Mouse (Mus musculus) lung, embryonic 15.5 days (tissue): ENCODE measurements around the gene Flnb. TPM values are rescaled to one million over a fixed set of nuclear protein-coding genes. Genes with fewer than 3 reads are reported as not detected.
A peak's percentile ranks its signal among the peaks of the same experiment; 100 is the strongest.

ENCODE experiments used
- ATAC-seq: fragments of 200-750 bp; cut with Nextera tagmentation; 2 replicates; pipeline ENCODE4 v1.8.0; 2017; ENCODE audit warnings: moderate number of reproducible peaks, borderline replicate concordance; ENCODE audit not compliant: low FRiP score, low TSS enrichment; ENCODE audit errors: extremely low read depth
- H3K27ac ChIP-seq: fragments of 300-500 bp; sonication (generic); 2 replicates; pipeline ENCODE4 v1.5.1; 2015; ENCODE audit warnings: moderate library complexity, mild to moderate bottlenecking, inconsistent platforms
- H3K27me3 ChIP-seq: fragments of 300-500 bp; sonication (generic); 2 replicates; pipeline ENCODE4 v1.6.1; 2015; ENCODE audit warnings: inconsistent platforms
- H3K36me3 ChIP-seq: fragments of 300-500 bp; sonication (generic); 2 replicates; pipeline ENCODE4 v1.6.1; 2015; ENCODE audit warnings: inconsistent platforms
- H3K4me1 ChIP-seq: fragments of 300-500 bp; sonication (generic); 2 replicates; pipeline ENCODE4 v1.6.1; 2015; ENCODE audit warnings: inconsistent platforms
- H3K4me2 ChIP-seq: fragments of 300-500 bp; sonication (generic); 2 replicates; pipeline ENCODE4 v1.6.1; 2015; ENCODE audit warnings: inconsistent platforms, mild to moderate bottlenecking, moderate library complexity
- H3K4me3 ChIP-seq: fragments of 300-500 bp; sonication (generic); 2 replicates; pipeline ENCODE4 v1.5.1; 2015; ENCODE audit warnings: mild to moderate bottlenecking, inconsistent platforms
- H3K9ac ChIP-seq: fragments of 300-500 bp; sonication (generic); 2 replicates; pipeline ENCODE4 v1.6.1; 2015; ENCODE audit warnings: inconsistent platforms
- H3K9me3 ChIP-seq: fragments of 300-500 bp; sonication (generic); 2 replicates; pipeline ENCODE4 v1.6.1; 2016; ENCODE audit warnings: inconsistent platforms
- WGBS: fragments of 180-500 bp; shearing (Covaris S2); methylation state at CpG from one replicate; pipeline ENCODE4 v1.1.7; 2015; 5-methylcytosine and 5-hydroxymethylcytosine counted together
- polyA plus RNA-seq: library from polyadenylated mRNA; unstranded; fragments of >200 nt; fragmentation: Nextera tagmentation; extraction: Ambion mirVana; gene quantifications from 2 replicates; pipeline ENCODE4 v1.2.1, GENCODE M21; 2015

The Flnb gene
- polyA plus RNA-seq, 1 experiment from 2014 or later: 14.8 TPM

- no peaks in the 10 kb centered on the region for H3K9me3 ChIP-seq
- H3K9ac ChIP-seq: no peak overlapping the region
- H3K27ac ChIP-seq: no peak overlapping the region
- no peaks in the 10 kb centered on the region for H3K27me3 ChIP-seq
- peaks cover 45% of the 10 kb centered on the region for H3K4me1 ChIP-seq
- no peaks in the 10 kb centered on the region for H3K36me3 ChIP-seq
- 62% methylated on average over 6 of the region's 6 CpGs for WGBS
- no peak overlapping the region for H3K4me2 ChIP-seq
- no peak overlapping the region for H3K4me3 ChIP-seq
- no peak for ATAC-seq
Observed at GRCm38 (mm10) chr14:7855101-7855500, 37.3 kb downstream of the Flnb start.

DNA sequence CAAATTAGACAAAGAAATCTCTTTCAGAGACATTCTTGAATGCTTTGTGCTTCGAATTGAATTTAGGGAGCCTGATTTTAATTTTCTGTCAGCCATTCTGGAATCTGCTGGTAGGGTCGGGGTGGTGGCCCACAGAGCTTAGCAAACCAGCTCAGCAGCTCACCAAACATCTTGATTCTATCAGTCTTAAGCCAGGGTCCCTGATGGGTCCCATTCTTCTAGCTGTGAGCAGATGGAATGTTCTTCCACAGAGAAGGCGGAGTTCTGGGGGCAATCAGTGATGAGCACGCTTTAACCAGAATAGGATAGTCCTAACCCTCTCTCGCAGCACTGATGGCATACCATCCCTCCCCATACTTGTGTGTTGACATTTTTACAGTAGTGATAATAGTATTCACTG lies 37.7 kb downstream of the Flnb start:
- no peak for ATAC-seq
- Histone ChIP-seq H3K36me3 (no peaks in the 10 kb centered on the region), H3K4me1 (peaks cover 42% of the 10 kb centered on the region), H3K9me3 (no peaks in the 10 kb centered on the region), H3K27me3 (no peaks in the 10 kb centered on the region), H3K4me3 (no peak overlapping the region), H3K4me2 (no peak overlapping the region), H3K9ac (no peak overlapping the region), H3K27ac (no peak overlapping the region)
- WGBS: 63% methylated on average over 5 of the region's 5 CpGs

DNA sequence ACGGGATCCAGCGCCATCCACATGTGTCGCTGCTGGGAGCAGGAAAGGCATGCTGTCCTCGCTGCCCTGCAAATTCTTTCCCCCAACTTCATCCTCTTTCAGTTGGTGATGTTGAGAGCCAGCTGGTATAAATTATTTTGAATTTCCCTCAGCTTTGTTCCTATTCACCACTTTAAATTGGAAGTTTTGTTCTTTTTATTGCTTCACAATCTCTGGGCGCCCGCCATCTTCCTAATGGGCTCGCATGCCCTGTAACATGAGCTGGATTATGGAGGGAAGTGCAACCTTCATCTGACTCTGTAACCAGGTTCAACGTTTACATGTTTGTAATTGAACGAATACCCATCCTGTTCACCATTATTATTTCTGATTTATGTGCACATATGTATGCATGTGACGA lies 38.6 kb downstream of the Flnb start:
- H3K27me3 ChIP-seq: no peaks in the 10 kb centered on the region
- ATAC-seq: no peak
- no peak overlapping the region for H3K9ac ChIP-seq
- no peak overlapping the region for H3K4me2 ChIP-seq
- no peaks in the 10 kb centered on the region for H3K9me3 ChIP-seq
- H3K4me1 ChIP-seq: peaks cover 33% of the 10 kb centered on the region
- WGBS: 82% methylated on average over 10 of the region's 10 CpGs
- no peak overlapping the region for H3K4me3 ChIP-seq
- H3K36me3 ChIP-seq: no peaks in the 10 kb centered on the region
- no peak overlapping the region for H3K27ac ChIP-seq

DNA sequence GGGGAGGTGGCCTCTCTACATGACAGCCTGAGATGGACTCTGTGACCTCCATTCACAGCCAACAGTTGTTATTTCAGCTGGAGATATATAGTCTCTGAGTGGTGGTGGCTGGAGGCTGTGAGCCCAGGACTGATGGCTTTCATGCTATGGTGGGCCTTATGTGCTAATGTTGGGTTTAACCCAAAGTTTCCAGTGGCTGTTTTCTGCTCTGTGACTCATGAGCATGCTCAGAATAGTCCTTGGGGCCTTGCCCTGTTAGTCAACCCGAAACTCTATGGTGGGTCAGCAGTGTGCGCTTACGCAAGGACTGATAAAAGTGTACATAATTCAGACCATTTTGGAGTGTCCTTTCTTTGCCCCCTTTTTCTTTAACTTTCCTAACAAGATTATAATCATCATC lies 40.1 kb downstream of the Flnb start:
- Histone ChIP-seq H3K9me3 (no peaks in the 10 kb centered on the region), H3K27me3 (no peaks in the 10 kb centered on the region), H3K9ac (no peak overlapping the region), H3K36me3 (no peaks in the 10 kb centered on the region), H3K4me2 (no peak overlapping the region), H3K4me1 (peaks cover 20% of the 10 kb centered on the region), H3K27ac (no peak overlapping the region), H3K4me3 (no peak overlapping the region)
- WGBS: 87% methylated on average over 3 of the region's 3 CpGs
- no peak for ATAC-seq

GRCm38 (mm10) chr14:7858430-7858829 lies 40.7 kb downstream of the Flnb start:
- Histone ChIP-seq H3K36me3 (no peaks in the 10 kb centered on the region), H3K27me3 (no peaks in the 10 kb centered on the region), H3K27ac (no peak overlapping the region), H3K9ac (no peak overlapping the region), H3K9me3 (no peaks in the 10 kb centered on the region), H3K4me3 (no peak overlapping the region), H3K4me1 (peaks cover 16% of the 10 kb centered on the region), H3K4me2 (no peak overlapping the region)
- 59% methylated on average over 4 of the region's 4 CpGs for WGBS
- no peak for ATAC-seq

GRCm38 (mm10) chr14:7860525-7861154 lies 42.9 kb downstream of the Flnb start:
- no peaks in the 10 kb centered on the region for H3K36me3 ChIP-seq
- H3K27me3 ChIP-seq: no peaks in the 10 kb centered on the region
- no peaks in the 10 kb centered on the region for H3K9me3 ChIP-seq
- ATAC-seq: no peak
- H3K4me1 ChIP-seq: peaks cover 6% of the 10 kb centered on the region; the same call in 1 of the 2 replicates
- H3K4me2 ChIP-seq: no peak overlapping the region
- H3K27ac ChIP-seq: no peak overlapping the region
- WGBS: 85% methylated on average over 8 of the region's 8 CpGs
- H3K4me3 ChIP-seq: no peak overlapping the region
- no peak overlapping the region for H3K9ac ChIP-seq

DNA sequence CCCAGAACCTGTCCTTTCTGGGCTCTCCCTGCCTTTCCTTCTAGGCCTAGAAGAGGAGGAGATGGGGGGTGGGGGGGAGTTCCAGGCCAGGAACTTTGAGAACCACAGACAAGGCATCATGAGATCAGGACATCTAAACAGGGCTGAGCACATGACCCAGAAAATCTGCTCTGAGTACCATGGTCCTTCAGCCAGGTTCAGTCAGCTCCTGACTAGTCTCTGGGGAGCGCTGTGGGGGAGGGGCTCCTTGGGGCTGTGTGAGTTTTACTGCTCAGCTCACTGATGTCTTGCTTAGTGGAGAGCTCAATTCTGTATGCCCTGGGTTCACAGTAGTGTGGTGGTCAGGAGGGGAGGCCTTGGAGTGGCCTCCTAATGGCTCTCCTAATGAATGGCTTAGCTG lies 43.5 kb downstream of the Flnb start:
- H3K9me3 ChIP-seq: no peaks in the 10 kb centered on the region
- no peak overlapping the region for H3K4me3 ChIP-seq
- no peak overlapping the region for H3K9ac ChIP-seq
- H3K27me3 ChIP-seq: no peaks in the 10 kb centered on the region
- H3K36me3 ChIP-seq: no peaks in the 10 kb centered on the region
- no peak overlapping the region for H3K27ac ChIP-seq
- 82% methylated on average over 1 of the region's 1 CpGs for WGBS
- H3K4me1 ChIP-seq: peaks cover 6% of the 10 kb centered on the region; the same call in 1 of the 2 replicates
- no peak overlapping the region for H3K4me2 ChIP-seq
- no peak for ATAC-seq

- H3K4me1 ChIP-seq: peaks cover 6% of the 10 kb centered on the region; the same call in 1 of the 2 replicates
- H3K4me2 ChIP-seq: no peak overlapping the region
- no peak overlapping the region for H3K27ac ChIP-seq
- H3K4me3 ChIP-seq: no peak overlapping the region
- no peaks in the 10 kb centered on the region for H3K9me3 ChIP-seq
- H3K36me3 ChIP-seq: no peaks in the 10 kb centered on the region
- H3K27me3 ChIP-seq: no peaks in the 10 kb centered on the region
- ATAC-seq: no peak
- 83% methylated on average over 2 of the region's 2 CpGs for WGBS
- H3K9ac ChIP-seq: no peak overlapping the region
Observed at GRCm38 (mm10) chr14:7862226-7862625, 44.5 kb downstream of the Flnb start.

DNA sequence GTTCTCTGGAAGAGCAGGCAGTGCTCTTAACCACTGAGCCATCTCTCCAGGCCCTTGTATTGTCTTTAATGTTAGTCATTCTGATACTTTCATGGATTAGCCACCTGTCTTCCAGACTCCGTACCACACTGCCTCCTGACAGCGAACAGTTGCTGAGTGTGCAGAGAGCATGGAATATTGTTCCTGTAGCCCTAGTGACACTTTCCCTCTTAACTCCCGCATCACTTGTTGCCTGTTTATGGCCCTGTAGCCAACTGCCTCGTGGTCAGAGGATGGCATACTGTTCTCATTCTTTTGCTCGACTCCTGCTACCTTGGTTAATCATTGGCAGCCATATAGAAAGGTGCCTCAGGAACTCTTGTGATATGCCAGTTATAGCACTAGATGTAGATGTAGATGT lies 45.4 kb downstream of the Flnb start:
- Histone ChIP-seq H3K4me1 (peaks cover 6% of the 10 kb centered on the region; the same call in 1 of the 2 replicates), H3K4me2 (no peak overlapping the region), H3K4me3 (no peak overlapping the region), H3K36me3 (no peaks in the 10 kb centered on the region), H3K27ac (no peak overlapping the region), H3K27me3 (no peaks in the 10 kb centered on the region), H3K9me3 (no peaks in the 10 kb centered on the region), H3K9ac (no peak overlapping the region)
- WGBS: 79% methylated on average over 5 of the region's 5 CpGs
- no peak for ATAC-seq

- Histone ChIP-seq H3K9me3 (no peaks in the 10 kb centered on the region), H3K4me3 (no peak overlapping the region), H3K36me3 (no peaks in the 10 kb centered on the region), H3K4me2 (no peak overlapping the region), H3K4me1 (peaks cover 6% of the 10 kb centered on the region; the same call in 1 of the 2 replicates), H3K27me3 (no peaks in the 10 kb centered on the region), H3K27ac (no peak overlapping the region), H3K9ac (no peak overlapping the region)
- 70% methylated on average over 9 of the region's 9 CpGs for WGBS
- ATAC-seq: peak; percentile 31; the same call in 1 of the 2 replicates
Observed at GRCm38 (mm10) chr14:7863871-7864505, 46.2 kb downstream of the Flnb start.

- Histone ChIP-seq H3K4me2 (no peak overlapping the region), H3K36me3 (no peaks in the 10 kb centered on the region), H3K9me3 (no peaks in the 10 kb centered on the region), H3K4me1 (peaks cover 6% of the 10 kb centered on the region; the same call in 1 of the 2 replicates), H3K9ac (no peak overlapping the region), H3K4me3 (no peak overlapping the region), H3K27me3 (no peaks in the 10 kb centered on the region), H3K27ac (no peak overlapping the region)
- 79% methylated on average over 9 of the region's 9 CpGs for WGBS
- no peak for ATAC-seq
Observed at GRCm38 (mm10) chr14:7864506-7864899, 46.7 kb downstream of the Flnb start.

DNA sequence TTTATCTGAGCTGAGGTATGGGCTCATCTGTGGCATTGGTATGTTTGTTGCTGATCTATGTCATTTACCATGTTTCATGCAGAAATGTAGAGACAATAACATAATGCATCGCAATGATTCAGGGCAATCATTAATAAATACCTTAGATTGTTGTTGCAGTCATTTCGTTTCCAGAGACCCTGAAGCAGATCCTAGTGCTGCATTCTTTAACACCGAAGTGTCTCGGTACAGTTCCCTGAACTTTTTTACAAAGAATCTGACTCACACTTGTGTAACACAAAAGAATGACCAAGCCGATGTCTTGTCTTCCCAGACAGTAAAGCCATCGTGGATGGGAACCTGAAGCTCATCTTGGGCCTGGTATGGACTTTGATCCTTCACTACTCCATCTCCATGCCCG lies 49.5 kb downstream of the Flnb start:
- H3K4me2 ChIP-seq: no peak overlapping the region

More for the DNA sequence above, 49.5 kb downstream of the Flnb start:
- no peak for ATAC-seq
- Histone ChIP-seq H3K27me3 (no peaks in the 10 kb centered on the region), H3K27ac (no peak overlapping the region), H3K4me1 (peaks cover 6% of the 10 kb centered on the region; the same call in 1 of the 2 replicates), H3K9ac (no peak overlapping the region), H3K36me3 (no peaks in the 10 kb centered on the region), H3K9me3 (no peaks in the 10 kb centered on the region), H3K4me3 (no peak overlapping the region)
- WGBS: 90% methylated on average over 7 of the region's 7 CpGs
